Mouse (Mus musculus) left cerebral cortex, adult 11 months (tissue): ENCODE data around the gene Gm3636.
"Not testable (repeated sequence)": the region's sequence is repeated elsewhere in the genome, so short reads cannot be mapped to it uniquely, and the experiment has no call there.

Experiments used
- DNase-seq: peaks from one replicate; pipeline ENCODE4 v3.0.0; 2022; ENCODE audit warnings: low spot score

The Gm3636 gene

DNA sequence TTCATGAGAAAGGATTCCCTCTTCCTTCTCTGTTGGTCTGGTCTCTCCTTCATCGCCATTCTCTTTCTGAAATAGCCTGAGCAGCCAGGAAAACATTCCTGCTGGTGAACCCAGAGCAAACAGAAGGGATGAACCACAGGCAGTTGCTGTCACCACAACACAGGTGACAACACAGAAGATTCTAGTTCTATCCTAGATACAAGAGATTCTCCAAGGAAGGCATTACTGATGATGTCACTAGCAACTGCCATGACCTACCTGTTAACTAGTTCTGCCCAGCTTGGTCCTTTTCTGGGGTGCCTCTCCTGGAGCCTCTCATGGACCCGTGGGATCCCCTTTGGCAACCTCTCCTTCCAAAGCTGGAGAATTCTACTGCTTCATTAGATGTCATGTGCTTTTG is at the start of gene Gm3636:
Gene Gm3636 (minus strand): TSS at position 101 of the 400 bp plus-strand sequence.
- not testable (repeated sequence) for DNase-seq

DNA sequence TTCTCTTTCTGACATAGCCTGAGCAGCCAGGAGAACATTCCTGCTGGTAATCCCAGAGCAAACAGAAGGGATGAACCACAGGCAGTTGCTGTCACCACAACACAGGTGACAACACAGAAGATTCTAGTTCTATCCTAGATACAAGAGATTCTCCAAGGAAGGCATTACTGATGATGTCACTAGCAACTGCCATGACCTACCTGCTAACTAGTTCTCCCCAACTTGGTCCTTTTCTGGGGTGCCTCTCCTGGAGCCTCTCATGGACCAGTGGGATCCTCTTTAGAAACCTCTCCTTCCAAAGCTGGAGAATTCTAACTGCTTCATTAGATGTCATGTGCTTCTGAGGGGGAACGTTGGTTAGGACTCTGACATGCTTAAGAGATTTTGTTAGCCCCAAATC is 32.2 kb upstream of the Gm3636 start, which contains the start of gene Gm8362:
Gene Gm8362 (minus strand): TSS at position 101 of the 400 bp plus-strand sequence.
- not testable (repeated sequence) for DNase-seq

DNA sequence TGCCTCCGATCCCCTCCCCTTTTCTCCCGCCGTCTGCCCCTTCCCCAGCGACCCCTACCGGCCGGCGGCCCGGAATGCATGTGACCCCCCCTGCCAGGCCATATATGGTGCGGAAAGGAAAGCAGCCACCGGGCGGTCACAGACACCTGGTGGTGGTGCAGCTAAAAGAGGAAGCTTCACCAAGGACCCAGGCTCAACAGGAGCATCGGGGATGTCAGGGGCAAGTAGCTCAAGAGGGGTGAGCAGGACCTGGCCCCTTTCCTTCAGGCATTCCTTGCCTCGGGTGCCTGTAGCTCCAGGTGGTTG is 15.1 kb upstream of the Gm3636 start:
- DNase-seq = not testable (repeated sequence)

DNA sequence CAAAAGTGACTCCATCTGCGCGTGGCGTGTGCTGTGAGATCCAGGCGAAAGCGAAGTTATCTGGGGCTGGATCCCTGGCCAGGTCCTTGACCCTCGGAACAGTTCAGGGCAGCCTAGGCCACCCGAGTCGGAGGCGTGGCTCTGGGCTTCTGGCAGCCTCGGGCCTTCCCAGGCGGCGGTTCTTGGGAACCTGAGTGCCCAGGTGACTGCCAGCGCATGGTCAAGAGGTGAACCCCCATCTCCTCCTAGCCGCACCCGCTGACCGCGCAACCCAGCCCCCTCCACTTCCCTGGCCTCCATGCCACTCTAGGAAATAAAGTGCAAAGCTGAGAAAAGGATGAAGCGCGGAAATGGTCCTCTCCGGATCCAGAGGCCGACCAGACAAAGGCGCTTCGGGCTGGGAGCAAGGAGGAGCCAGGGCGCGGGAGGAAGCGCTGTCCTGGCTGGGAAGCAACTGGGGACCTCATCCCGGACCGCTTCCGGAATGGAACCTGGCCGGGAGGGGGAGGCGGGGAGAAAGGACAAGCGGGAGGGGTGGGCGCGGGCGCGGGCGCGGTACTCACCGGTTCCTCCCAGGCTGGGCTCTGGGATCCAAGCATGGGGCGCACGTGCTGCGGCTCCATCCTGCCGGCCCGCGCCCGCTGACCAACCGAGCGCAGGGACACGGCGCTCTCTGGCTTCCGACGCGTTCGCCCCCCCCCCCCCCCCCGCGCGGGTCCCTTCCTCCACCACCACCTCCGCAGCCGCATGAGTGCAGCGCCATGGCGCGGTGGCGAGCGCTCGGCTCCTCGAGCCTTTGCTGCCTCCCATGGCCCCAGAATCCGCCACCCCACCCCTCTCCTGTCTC is 14.5 kb upstream of the Gm3636 start:
- not testable (repeated sequence) for DNase-seq

DNA sequence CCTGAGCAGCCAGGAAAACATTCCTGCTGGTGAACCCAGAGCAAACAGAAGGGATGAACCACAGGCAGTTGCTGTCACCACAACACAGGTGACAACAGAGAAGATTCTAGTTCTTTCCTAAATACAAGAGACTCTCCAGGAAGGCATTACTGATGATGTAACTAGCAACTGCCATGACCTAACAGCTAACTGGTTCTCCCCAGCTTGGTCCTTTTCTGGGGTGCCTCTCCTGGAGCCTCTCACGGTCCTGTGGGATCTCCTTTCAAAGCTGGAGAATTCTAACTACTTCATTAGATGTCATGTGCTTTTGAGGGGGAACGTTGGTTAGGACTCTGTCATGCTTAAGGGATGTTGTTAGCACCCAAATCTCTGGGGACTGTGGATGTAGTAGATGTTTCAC is 22.0 kb downstream of the Gm3636 start, which contains the start of gene Gm8050:
Gene Gm8050 (minus strand): TSS at position 101 of the 400 bp plus-strand sequence.
- DNase-seq = not testable (repeated sequence)
